Mouse (Mus musculus) kidney, adult 18-20 months (tissue): ENCODE measurements around the gene Myt1.
"Not testable (repeated sequence)": the region's sequence is repeated elsewhere in the genome, so short reads cannot be mapped to it uniquely, and the experiment has no call there.

Experiments
- DNase-seq: peaks from one replicate; pipeline ENCODE4 v3.0.0; 2021

The Myt1 gene

DNA sequence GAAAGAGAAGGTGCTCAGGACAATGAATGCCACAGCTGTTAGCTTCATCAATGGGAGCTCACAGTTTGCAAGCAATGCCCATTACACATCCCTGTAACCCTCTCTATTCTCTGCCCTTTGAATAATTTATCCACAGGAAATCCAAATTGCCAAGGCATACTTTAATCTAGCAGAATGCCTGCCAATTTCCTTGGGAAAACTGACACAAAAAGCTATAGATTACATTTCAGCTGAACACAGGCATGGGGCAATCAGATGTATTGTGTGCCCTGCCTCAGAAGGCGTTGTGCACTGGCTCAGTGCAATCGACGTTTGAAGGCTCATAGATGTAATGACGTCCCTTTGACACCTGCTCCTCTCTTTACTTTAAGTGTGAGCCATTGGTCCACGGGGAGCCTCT is 24.7 kb downstream of the Myt1 start:
- no peak for DNase-seq

DNA sequence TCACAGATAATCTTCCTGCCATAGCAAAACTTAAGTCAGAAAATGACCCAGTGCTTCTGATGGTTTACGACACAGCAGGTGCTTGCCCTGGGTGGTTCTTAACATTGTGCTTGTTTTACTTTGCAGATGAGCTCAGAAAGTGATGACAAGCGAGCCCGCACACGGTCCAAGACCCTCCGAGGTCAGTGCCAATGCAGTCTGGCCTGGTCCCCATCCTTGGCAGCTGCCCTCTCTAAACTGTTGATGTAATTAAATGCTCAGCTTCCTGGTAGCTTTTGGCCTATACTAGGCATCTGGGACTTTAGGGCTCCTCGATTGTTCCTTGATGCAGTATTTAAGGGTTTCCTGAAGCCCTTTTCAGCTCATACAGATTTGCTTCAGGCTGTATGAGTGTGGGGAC is 26.3 kb downstream of the Myt1 start:
- DNase-seq: no peak

DNA sequence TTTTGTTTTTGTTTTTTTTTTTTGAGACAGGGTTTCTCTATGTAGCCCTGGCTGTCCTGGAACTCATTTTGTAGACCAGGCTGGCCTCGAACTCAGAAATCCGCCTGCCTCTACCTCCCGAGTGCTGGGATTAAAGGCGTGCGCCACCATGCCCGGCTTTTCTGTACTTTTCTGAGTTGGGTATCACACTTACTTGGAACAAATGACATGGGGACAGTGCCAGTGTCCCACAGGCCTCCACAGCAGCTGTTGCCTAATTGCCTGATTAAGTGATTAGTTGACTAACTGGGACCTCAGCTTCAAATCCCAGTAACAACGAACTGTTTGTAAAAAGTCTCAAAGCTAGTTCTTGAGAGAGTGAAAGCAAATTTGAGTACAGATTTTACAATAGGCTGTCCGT is 30.1 kb downstream of the Myt1 start:
- DNase-seq: not testable (repeated sequence)

DNA sequence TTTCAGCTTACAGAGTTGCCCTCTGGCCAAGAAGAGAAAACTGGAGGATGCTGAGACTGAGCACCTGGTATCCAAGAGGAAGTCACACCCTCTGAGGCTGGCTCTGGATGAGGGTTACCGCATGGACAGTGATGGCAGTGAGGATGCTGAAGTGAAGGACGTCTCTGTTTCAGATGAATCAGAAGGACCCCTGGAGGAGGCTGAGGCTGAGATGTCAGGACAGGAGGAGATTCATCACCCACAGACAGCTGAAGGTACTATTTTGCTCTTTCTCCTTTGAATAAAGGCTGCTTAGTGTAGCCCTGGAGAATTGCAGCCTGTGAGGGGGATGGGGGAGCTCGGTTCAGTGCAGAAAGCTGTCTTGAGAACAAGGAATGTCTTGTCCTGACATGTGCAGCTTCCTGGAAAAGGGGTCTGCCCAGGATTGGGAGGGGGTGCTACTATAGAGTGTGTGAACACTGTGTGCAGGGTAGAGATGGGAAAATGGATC is 32.6 kb downstream of the Myt1 start:
- DNase-seq: no peak

DNA sequence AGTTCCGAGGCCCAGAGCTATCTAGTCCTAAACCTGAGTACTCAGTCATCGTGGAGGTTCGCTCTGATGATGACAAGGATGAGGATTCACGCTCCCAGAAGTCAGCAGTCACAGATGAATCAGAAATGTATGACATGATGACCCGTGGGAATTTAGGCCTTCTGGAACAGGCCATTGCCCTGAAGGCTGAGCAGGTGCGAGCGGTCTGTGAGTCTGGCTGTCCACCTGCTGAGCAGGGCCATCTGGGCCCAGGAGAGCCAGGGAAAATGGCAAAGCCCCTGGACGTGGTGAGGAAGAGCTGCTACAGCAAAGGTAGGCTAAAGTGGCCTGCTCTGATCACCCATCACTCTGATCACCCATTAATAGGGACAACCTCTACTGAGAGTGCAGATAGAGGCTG is 34.5 kb downstream of the Myt1 start:
- no peak for DNase-seq

DNA sequence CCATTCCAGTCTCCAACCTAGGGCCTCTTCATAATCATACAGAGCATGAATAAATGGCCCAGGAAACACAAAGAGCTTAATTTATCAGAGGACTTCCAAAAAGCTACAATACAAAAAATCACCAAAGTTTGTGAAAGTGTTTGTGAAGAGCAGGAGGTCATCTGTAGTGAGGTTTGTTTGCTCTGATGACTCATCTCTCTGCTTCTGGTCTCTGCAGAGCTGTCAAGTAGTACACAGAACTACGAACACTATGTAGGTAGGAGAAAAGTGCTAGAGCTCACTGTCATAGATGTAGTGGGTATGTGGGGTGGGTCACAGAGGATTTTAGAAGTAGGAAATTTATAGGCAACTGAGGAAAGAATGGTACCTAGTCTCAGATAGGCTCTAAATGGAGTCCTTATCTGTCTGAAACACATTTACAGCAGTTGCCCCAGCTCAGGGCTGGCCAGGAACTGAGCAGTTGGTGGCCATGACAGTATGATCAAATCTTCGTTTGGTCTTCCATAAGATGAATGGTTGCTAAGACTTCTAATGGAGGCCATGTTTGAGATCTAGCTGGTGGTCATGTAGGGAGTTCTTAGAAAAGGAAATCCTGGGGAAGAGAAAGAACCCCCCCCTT is 66.0 kb downstream of the Myt1 start:
- no peak for DNase-seq

DNA sequence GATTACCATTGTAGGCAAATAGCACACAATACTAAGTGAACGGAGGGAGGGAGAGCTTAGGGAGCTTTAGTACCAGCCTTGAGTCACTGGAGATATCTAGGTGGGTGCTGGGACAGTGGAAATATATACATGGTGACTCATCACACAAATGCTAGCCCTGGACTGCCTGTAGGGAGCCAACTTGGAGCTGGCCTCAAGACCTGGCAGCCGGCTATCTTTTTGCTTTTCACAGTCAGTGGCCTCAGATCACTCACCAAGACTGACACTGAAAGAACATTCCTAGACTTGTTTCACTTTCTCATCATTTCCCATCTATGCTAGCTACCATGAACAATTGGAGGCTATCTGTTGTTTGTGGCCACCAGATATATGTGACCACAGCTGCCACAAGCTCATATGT is 69.6 kb downstream of the Myt1 start:
- DNase-seq: no peak

DNA sequence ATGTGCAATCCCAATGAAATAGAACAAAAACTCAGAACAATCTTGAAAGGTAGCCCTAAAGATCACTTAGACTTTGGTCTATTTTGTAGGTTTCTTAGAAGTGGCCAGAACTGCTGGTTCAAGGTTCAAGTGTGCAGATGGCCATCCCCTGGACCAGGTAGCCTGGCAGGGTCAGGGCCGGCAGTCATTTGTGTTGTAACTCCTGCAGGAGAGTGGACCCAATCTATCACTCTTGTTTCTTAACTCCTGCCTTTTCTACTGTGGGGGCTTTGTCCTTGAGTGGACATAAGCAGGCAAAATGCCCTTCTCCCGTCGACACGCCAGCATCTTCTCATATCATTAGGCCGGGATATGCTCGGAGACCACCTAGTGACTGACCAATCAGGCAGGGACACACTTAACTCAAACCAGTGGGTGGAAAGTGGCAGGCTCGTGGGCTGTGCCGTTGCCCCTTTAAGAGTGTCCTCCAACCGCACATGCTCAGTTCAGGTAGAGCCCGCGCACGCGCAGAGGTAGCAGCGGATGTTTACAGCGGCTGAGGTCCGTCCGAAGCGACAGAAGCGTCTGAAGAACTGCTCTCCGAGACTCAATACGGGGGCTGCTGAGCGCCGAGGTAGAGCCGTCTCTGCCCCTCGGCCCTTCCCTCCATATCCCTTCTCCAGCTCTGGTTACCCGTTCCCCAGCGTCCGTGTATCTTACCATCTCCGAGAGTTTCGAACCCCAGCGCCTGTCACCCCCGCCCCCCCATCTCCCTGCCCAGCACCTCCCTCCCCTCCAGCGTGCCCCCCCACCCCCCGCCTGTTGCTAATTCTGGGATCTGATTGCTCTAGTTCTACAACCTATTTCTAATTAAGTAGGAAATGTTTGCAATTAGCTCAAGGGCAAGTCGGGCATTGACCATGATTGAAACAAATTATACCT is 74.5 kb downstream of the Myt1 start, which contains the start of gene Pcmtd2:
Gene Pcmtd2 (plus strand): TSS at position 483 of the 921 bp plus-strand sequence.
- DNase-seq: peak; percentile 94

DNA sequence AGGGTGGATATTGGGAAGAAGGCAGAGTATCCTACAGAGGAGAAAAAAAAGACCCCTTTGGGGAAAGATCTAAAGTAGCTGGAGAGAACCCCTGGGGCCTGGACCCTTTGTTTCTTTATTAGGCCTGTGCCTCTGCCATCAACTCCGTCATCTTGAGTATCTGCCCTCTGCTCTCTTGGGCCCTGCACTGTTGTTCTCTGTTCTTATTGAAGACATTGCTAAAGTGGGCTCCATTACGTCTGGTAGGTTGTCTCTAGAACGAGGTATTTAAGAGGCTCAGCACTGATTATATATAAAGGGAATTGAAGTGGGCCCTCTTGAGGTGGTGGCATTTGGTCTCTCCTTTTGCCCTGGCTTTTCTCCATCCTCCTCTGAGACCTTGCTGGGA is 75.2 kb downstream of the Myt1 start:
- peak; percentile 21 for DNase-seq

DNA sequence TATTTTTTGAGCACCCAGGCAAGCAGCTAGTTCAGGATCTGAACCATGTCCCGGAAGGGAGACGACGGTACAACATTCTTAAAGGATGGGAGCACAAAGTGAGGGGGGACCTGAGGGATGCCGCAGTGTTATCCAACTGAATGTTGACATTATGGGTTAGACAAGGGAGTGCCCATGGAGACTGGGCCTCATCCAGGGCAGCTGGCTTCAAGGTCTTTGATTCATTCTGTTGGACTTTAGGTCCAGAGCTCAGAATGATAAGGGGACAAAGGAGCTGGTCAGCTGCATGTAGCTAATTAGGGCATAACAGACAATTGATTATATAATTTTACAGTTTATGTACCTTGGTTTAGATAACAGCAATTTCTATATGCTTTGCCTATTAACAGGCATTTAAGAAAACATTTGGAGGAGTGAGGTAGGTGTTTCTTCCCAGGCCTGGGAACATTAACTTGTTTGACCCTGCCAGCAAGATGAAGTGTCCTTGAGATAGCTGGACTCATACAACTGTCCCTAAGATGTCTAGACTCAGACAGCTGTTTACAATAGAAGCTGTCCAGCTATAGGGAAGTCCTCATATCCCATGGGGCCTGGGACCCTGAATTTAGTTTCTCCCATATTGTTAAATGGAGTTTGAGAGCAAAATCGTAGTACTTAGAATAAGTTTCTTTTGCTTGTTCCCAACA is 82.7 kb downstream of the Myt1 start:
- DNase-seq: no peak

DNA sequence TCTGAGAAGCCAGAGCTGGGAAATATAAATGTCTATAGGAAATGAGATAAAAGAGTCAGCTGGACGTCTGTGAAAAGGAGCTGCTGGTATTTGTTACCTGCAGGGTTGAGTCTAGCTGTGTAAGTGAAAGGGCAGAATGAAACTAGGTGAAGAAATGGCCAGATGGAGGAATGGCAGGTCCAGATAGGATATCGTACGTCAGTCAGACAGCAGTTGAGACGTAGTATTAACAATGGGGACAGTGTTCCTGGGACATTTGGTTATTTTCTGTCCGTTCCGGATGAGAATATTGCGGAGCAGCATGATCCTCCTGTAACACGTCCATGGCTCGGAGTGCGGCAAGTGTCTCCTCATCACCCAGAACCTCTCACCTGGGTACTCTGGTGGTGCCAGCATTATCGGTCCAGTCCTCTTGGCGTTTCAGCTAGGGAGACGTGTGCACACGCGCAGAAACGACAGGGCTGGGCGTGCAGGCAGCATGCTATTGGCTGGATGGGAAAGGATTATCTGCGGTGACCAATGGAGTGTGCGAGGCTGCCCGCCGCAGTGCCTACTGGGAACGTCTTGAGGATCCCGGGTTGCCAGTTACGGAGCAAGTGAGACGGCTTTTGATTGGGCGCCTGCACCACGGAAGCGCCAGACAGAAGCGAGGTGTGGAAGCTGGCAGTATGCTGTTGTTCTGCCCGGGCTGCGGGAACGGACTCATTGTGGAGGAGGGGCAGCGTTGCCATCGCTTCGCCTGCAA is 100.8 kb downstream of the Myt1 start, which contains the start of gene Polr3k:
Gene Polr3k (plus strand): TSS at position 547 of the 745 bp plus-strand sequence.
- peak; percentile 92 for DNase-seq

DNA sequence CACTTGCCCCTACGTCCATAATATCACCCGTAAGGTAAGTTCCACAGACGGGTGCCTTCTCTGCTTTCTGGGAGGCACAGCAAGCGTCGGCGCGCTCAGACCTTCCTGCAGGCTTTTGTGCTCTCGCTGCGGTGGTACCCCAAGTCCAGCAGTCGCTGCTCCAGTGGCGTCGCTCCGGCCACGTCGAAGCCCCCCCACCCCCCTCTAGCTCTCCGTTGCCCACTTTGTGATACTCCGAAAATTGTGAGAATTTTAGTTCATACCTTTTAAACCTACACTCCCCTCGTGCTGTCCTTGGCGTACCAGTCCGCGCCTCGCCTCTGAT is 101.4 kb downstream of the Myt1 start:
- DNase-seq: no peak

DNA sequence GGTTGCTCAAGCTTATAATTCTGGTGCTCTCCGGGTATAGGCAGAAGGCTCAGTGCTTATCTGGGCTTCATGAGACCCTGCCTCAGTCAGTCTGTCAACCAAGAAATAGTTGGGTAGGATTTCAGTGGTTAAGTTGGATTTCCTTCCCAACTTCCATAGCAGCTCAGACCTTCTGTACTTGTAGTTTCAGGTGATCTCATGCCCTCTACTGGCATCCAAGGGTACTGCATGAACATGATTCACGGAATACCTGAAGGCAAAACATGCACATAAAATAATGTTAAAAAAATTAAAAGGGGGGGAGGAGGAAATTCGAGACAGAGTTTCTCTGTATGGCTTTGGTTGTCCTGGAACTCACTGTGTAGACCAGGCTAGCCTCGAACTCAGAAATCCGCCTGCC is 103.8 kb downstream of the Myt1 start:
- peak; percentile 76 for DNase-seq

DNA sequence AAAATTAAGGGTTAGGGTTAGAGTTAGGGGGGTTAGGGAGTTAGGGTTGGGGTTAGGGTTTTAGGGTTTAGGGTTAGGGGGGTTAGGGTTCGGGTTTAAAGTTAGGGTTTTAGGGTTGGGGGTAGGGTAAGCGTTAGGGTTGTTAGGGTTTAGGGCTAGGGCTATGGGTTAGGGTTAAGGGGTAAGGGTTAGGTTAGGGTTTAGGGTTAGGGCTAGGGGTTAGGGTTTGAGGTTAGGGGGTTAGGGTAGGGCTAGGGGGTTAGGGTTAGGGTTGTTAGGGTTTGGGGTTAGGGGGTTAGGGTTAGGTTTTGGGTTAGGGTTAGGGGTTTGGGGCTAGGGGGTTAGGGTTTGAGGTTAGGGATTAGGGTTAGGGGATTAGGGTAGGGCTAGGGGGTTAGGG is 107.9 kb downstream of the Myt1 start:
- no peak for DNase-seq
